Mouse (Mus musculus): ENCODE data around the gene Fxyd4. TPM values are rescaled to one million over a fixed set of nuclear protein-coding genes. Genes with fewer than 3 reads are reported as not detected.

Fxyd4 gene
- polyA plus RNA-seq (2012; rRNA removed) (not detected in 2 replicates), polyA plus RNA-seq (2014; fragmentation: Nextera tagmentation; extraction: Ambion mirVana) (not detected in 2 replicates)

- ATAC-seq (ENCODE audit: insufficient read depth) (no peak), DNase-seq (ENCODE audit: low read depth in 3 of 3, low spot score in 3 of 3) (no peak)
- no peak within 1 kb of the TSS for H3K4me3 ChIP-seq (ENCODE audit: insufficient read depth in 1 of 2, low read depth in 2 of 2, low read length in 2 of 2)
- TF ChIP-seq CTCF (IDR thresholded peaks at IDR 0.05; ENCODE audit: low read depth) = no peak
- TF ChIP-seq EP300 (IDR thresholded peaks at IDR 0.05; ENCODE audit: low read depth) = no peak
- H3K27me3 ChIP-seq (ENCODE audit: control insufficient read depth, insufficient read depth, low read length) = no peaks in the 10 kb centered on the region
- 43% methylated on average over 10 of the region's 10 CpGs for WGBS (ENCODE audit: insufficient replicate concordance)
- H3K36me3 ChIP-seq (replicated peaks; ENCODE audit: control insufficient read depth, insufficient read depth, low read depth) = no peaks in the 10 kb centered on the region
- no peaks in the 10 kb centered on the region; a peak in 1 of 4 replicates for H3K4me1 ChIP-seq (replicated peaks; ENCODE audit: control insufficient read depth in 2 of 2, insufficient read depth in 2 of 2, low read length in 1 of 2)
- no peak within 1 kb of the TSS for H3K4me2 ChIP-seq (ENCODE audit: low read depth)
- no peaks in the 10 kb centered on the region for H3K9me3 ChIP-seq (ENCODE audit: control insufficient read depth, low read length)
- H3K27ac ChIP-seq = no peak within 1 kb of the TSS
- no peak within 1 kb of the TSS for H3K9ac ChIP-seq (replicated peaks)
These were observed at the start of gene Fxyd4 for GRCm38 (mm10) chr6:117937222-117937932. Gene Fxyd4 (minus strand): TSS chr6:117937692.

GRCm38 (mm10) chr6:117987173-117987572 is 49.7 kb upstream of the Fxyd4 start:
- H3K36me3 ChIP-seq (replicated peaks; ENCODE audit: control insufficient read depth, insufficient read depth, low read depth) = no peaks in the 10 kb centered on the region
- WGBS (ENCODE audit: insufficient replicate concordance) = 47% methylated on average over 5 of the region's 5 CpGs
- H3K9ac ChIP-seq (replicated peaks) = no peak overlapping the region
- H3K4me3 ChIP-seq (ENCODE audit: insufficient read depth in 1 of 2, low read depth in 2 of 2, low read length in 2 of 2) = no peak overlapping the region
- ATAC-seq (ENCODE audit: insufficient read depth) (no peak), DNase-seq (ENCODE audit: low read depth in 3 of 3, low spot score in 3 of 3) (no peak)
- no peaks in the 10 kb centered on the region for H3K4me1 ChIP-seq (replicated peaks; ENCODE audit: control insufficient read depth in 2 of 2, insufficient read depth in 2 of 2, low read length in 1 of 2)
- TF ChIP-seq CTCF (IDR thresholded peaks at IDR 0.05; ENCODE audit: low read depth) (0 out of 2 replicates have a peak, but pooled peaks have one; percentile 19), EP300 (IDR thresholded peaks at IDR 0.05; ENCODE audit: low read depth) (no peak)
- H3K27me3 ChIP-seq (ENCODE audit: control insufficient read depth, insufficient read depth, low read length) = no peaks in the 10 kb centered on the region
- H3K4me2 ChIP-seq (ENCODE audit: low read depth) = no peak overlapping the region
- H3K27ac ChIP-seq = no peak overlapping the region
- H3K9me3 ChIP-seq (ENCODE audit: control insufficient read depth, low read length) = no peaks in the 10 kb centered on the region

GRCm38 (mm10) chr6:117966729-117967128 is 29.2 kb upstream of the Fxyd4 start:
- 25% methylated on average over 9 of the region's 9 CpGs for WGBS (ENCODE audit: insufficient replicate concordance)
- Histone ChIP-seq H3K9ac (replicated peaks) (no peak overlapping the region), H3K36me3 (replicated peaks; ENCODE audit: control insufficient read depth, insufficient read depth, low read depth) (no peaks in the 10 kb centered on the region), H3K4me1 (replicated peaks; ENCODE audit: control insufficient read depth in 2 of 2, insufficient read depth in 2 of 2, low read length in 1 of 2) (no peaks in the 10 kb centered on the region), H3K27me3 (ENCODE audit: control insufficient read depth, insufficient read depth, low read length) (no peaks in the 10 kb centered on the region), H3K4me3 (ENCODE audit: insufficient read depth in 1 of 2, low read depth in 2 of 2, low read length in 2 of 2) (no peak overlapping the region), H3K4me2 (ENCODE audit: low read depth) (no peak overlapping the region), H3K27ac (no peak overlapping the region), H3K9me3 (ENCODE audit: control insufficient read depth, low read length) (no peaks in the 10 kb centered on the region)
- no peak for DNase-seq (ENCODE audit: low read depth in 3 of 3, low spot score in 3 of 3)
- TF ChIP-seq CTCF (IDR thresholded peaks at IDR 0.05; ENCODE audit: low read depth) (0 out of 2 replicates have a peak, but pooled peaks have one; percentile 7), EP300 (IDR thresholded peaks at IDR 0.05; ENCODE audit: low read depth) (no peak)
- ATAC-seq (ENCODE audit: insufficient read depth) = no peak

GRCm38 (mm10) chr6:117963201-117963600 is 25.7 kb upstream of the Fxyd4 start:
- Histone ChIP-seq H3K36me3 (replicated peaks; ENCODE audit: control insufficient read depth, insufficient read depth, low read depth) (no peaks in the 10 kb centered on the region), H3K27ac (no peak overlapping the region), H3K9me3 (ENCODE audit: control insufficient read depth, low read length) (no peaks in the 10 kb centered on the region), H3K4me3 (ENCODE audit: insufficient read depth in 1 of 2, low read depth in 2 of 2, low read length in 2 of 2) (no peak overlapping the region), H3K4me2 (ENCODE audit: low read depth) (no peak overlapping the region), H3K27me3 (ENCODE audit: control insufficient read depth, insufficient read depth, low read length) (no peaks in the 10 kb centered on the region), H3K4me1 (replicated peaks; ENCODE audit: control insufficient read depth in 2 of 2, insufficient read depth in 2 of 2, low read length in 1 of 2) (no peaks in the 10 kb centered on the region), H3K9ac (replicated peaks) (no peak overlapping the region)
- DNase-seq (ENCODE audit: low read depth in 3 of 3, low spot score in 3 of 3) (no peak), ATAC-seq (ENCODE audit: insufficient read depth) (no peak)
- WGBS (ENCODE audit: insufficient replicate concordance) = 47% methylated on average over 3 of the region's 3 CpGs
- TF ChIP-seq EP300 (IDR thresholded peaks at IDR 0.05; ENCODE audit: low read depth) (no peak), CTCF (IDR thresholded peaks at IDR 0.05; ENCODE audit: low read depth) (peak; percentile 35; the same call in 1 of the 2 replicates)

- no peak for TF ChIP-seq EP300 (IDR thresholded peaks at IDR 0.05; ENCODE audit: low read depth)
- peak; percentile 9 for TF ChIP-seq CTCF (IDR thresholded peaks at IDR 0.05; ENCODE audit: low read depth)
- 22% methylated on average over 14 of the region's 14 CpGs for WGBS (ENCODE audit: insufficient replicate concordance)
- Histone ChIP-seq H3K9ac (replicated peaks) (no peak overlapping the region), H3K36me3 (replicated peaks; ENCODE audit: control insufficient read depth, insufficient read depth, low read depth) (no peaks in the 10 kb centered on the region), H3K27ac (no peak overlapping the region), H3K4me2 (ENCODE audit: low read depth) (no peak overlapping the region), H3K4me3 (ENCODE audit: insufficient read depth in 1 of 2, low read depth in 2 of 2, low read length in 2 of 2) (no peak overlapping the region), H3K27me3 (ENCODE audit: control insufficient read depth, insufficient read depth, low read length) (no peaks in the 10 kb centered on the region), H3K4me1 (replicated peaks; ENCODE audit: control insufficient read depth in 2 of 2, insufficient read depth in 2 of 2, low read length in 1 of 2) (peaks cover 0 to 5% of the 10 kb centered on the region in 2 experiments; a peak in 2 of 4 replicates), H3K9me3 (ENCODE audit: control insufficient read depth, low read length) (no peaks in the 10 kb centered on the region)
- DNase-seq (ENCODE audit: low read depth in 3 of 3, low spot score in 3 of 3) = no peak
- no peak for ATAC-seq (ENCODE audit: insufficient read depth)
These were observed 19.5 kb upstream of the Fxyd4 start for GRCm38 (mm10) chr6:117956851-117957501.

Measured in liver, embryonic 14.5 days (tissue).